In genomic region chr9:40583554-40583953, GRCm38 (mm10) we compare ENCODE assay signal across 7 mouse cellular contexts. TPM values are rescaled to one million over a fixed set of nuclear protein-coding genes. Genes with fewer than 3 reads are reported as not detected.
DNase-seq lines count a peak whose midpoint lies in the region; ATAC-seq and TF ChIP-seq lines count a peak whose summit lies in the region.

No protein-coding gene starts in this region.

- no peak overlapping the region for H3K4me2 ChIP-seq in forebrain, embryonic 16.5 days (ENCODE audit: low read length)
- no peak overlapping the region for H3K4me2 ChIP-seq in hindbrain, embryonic 16.5 days (ENCODE audit: low read length)

- TF ChIP-seq CTCF in Patski (IDR thresholded peaks at IDR 0.05), result peak; percentile 63
- TF ChIP-seq CTCF in spleen, adult 2 months (IDR thresholded peaks at IDR 0.05; ENCODE audit: extremely low read depth, insufficient read depth, insufficient read length, insufficient replicate concordance), result peak; percentile 62

- DNase-seq in Patski (ENCODE audit: low read depth, low spot score), result no peak
- peak; percentile 11 for DNase-seq in c-Kit-positive CD71-positive TER-119-negative erythroid progenitor cells, embryonic 14.5 days (ENCODE audit: low read depth)
- peak; percentile 76 for DNase-seq in left cerebral cortex, adult 11 months (ENCODE audit: low spot score)
- DNase-seq in mesoderm, embryonic 11.5 days (ENCODE audit: low read depth, low spot score), result peak; percentile 67
- DNase-seq in spleen, adult 2 months (ENCODE audit: low read depth in 1 of 2, low spot score in 2 of 2), result peak; percentile 8 to 46

- no peak for ATAC-seq in Patski
- peak; percentile 40; the same call in 1 of the 2 replicates for ATAC-seq in forebrain, embryonic 16.5 days
- peak; percentile 57 for ATAC-seq in hindbrain, embryonic 16.5 days

- in situ Hi-C loops in Patski (cut with MboI; ENCODE audit: low pct_unique_long_range_greater_than_20kb), result no loop called here

- H3K9me3 ChIP-seq in forebrain, embryonic 16.5 days (ENCODE audit: control insufficient read depth, low read length), result no peaks in the 10 kb centered on the region
- H3K9me3 ChIP-seq in hindbrain, embryonic 16.5 days (ENCODE audit: control insufficient read depth, low read length), result no peaks in the 10 kb centered on the region

- H3K4me1 ChIP-seq in forebrain, embryonic 16.5 days (replicated peaks; ENCODE audit: control insufficient read depth, insufficient read depth, low read length), result no peaks in the 10 kb centered on the region
- H3K4me1 ChIP-seq in hindbrain, embryonic 16.5 days (ENCODE audit: control insufficient read depth, insufficient read depth, low read depth, low read length), result no peaks in the 10 kb centered on the region; the same call in 1 of the 2 replicates
- H3K4me1 ChIP-seq in spleen, adult 2 months (ENCODE audit: control insufficient read depth, insufficient read depth, insufficient read length), result peaks cover 8% of the 10 kb centered on the region; the same call in 1 of the 2 replicates

- 52% methylated on average over 11 of the region's 11 CpGs for WGBS in forebrain, embryonic 16.5 days
- 47% methylated on average over 11 of the region's 11 CpGs for WGBS in hindbrain, embryonic 16.5 days
- 75% methylated on average over 11 of the region's 11 CpGs for WGBS in spleen, adult 2 months

- H3K27ac ChIP-seq in forebrain, embryonic 16.5 days (ENCODE audit: low read length), result no peak overlapping the region
- no peak overlapping the region for H3K27ac ChIP-seq in hindbrain, embryonic 16.5 days (ENCODE audit: low read depth, low read length)
- H3K27ac ChIP-seq in spleen, adult 2 months (ENCODE audit: insufficient read depth, low read length), result no peak overlapping the region

- H3K9ac ChIP-seq in forebrain, embryonic 16.5 days (replicated peaks; ENCODE audit: low read depth, low read length), result no peak overlapping the region
- H3K9ac ChIP-seq in hindbrain, embryonic 16.5 days (ENCODE audit: low read depth, low read length), result no peak overlapping the region

- no peak overlapping the region for H3K4me3 ChIP-seq in forebrain, embryonic 16.5 days (replicated peaks; ENCODE audit: low read length)
- no peak overlapping the region for H3K4me3 ChIP-seq in hindbrain, embryonic 16.5 days (ENCODE audit: low read length)
- no peak overlapping the region for H3K4me3 ChIP-seq in spleen, adult 2 months (ENCODE audit: extremely low read depth, insufficient read depth, insufficient read length)

- CTCF ChIA-PET in Patski (lab: Charles Lee), result no interaction called here

- H3K36me3 ChIP-seq in forebrain, embryonic 16.5 days (ENCODE audit: control insufficient read depth, insufficient read depth), result no peaks in the 10 kb centered on the region
- H3K36me3 ChIP-seq in hindbrain, embryonic 16.5 days (ENCODE audit: control insufficient read depth, insufficient read depth, low read length), result no peaks in the 10 kb centered on the region
- no peaks in the 10 kb centered on the region for H3K36me3 ChIP-seq in spleen, adult 2 months (ENCODE audit: control insufficient read depth, insufficient read depth, low read length)

- POLR2A ChIA-PET in Patski (lab: Charles Lee), result no interaction called here

- no peak for TF ChIP-seq POLR2A in spleen, adult 2 months (IDR thresholded peaks at IDR 0.05; ENCODE audit: low read depth, low read length)

- no peaks in the 10 kb centered on the region for H3K27me3 ChIP-seq in Patski
- H3K27me3 ChIP-seq in forebrain, embryonic 16.5 days (replicated peaks; ENCODE audit: control insufficient read depth, insufficient read depth, low read length), result no peaks in the 10 kb centered on the region
- H3K27me3 ChIP-seq in hindbrain, embryonic 16.5 days (replicated peaks; ENCODE audit: control insufficient read depth, insufficient read depth, low read length), result no peaks in the 10 kb centered on the region
- H3K27me3 ChIP-seq in spleen, adult 2 months (ENCODE audit: control insufficient read depth, insufficient read depth, low read length), result no peaks in the 10 kb centered on the region

RNA-seq across cellular contexts. Expression of gene Gramd1b, which starts 52.4 kb away (rescaled TPM):
- 5.8 TPM for polyA plus RNA-seq in Patski (2021)
- 18.6 and 19.5 TPM in 2 replicates for polyA plus RNA-seq in forebrain, embryonic 16.5 days (2015; fragmentation: Nextera tagmentation; extraction: Ambion mirVana)
- 17.0 and 18.5 TPM in 2 replicates for polyA plus RNA-seq in hindbrain, embryonic 16.5 days (2015; fragmentation: Nextera tagmentation; extraction: Ambion mirVana)
- 16.5 and 20.3 TPM in 2 replicates for polyA plus RNA-seq in spleen, adult 2 months (2012; rRNA removed)
